Mouse (Mus musculus): Measurements from ENCODE around the gene Cox7b2.
"Not testable (repeated sequence)": the region's sequence is repeated elsewhere in the genome, so short reads cannot be mapped to it uniquely, and the experiment has no call there.

Cox7b2 gene

GRCm38 (mm10) chr5:71548079-71548478 lies at the start of gene Cox7b2:
Gene Cox7b2, minus strand, starts transcription at chr5:71548205.
- DNase-seq (ENCODE audit: low read depth) = no peak

GRCm38 (mm10) chr5:71595321-71595720 lies 47.3 kb upstream of the Cox7b2 start:
- no peak for DNase-seq (ENCODE audit: low read depth)

GRCm38 (mm10) chr5:71593745-71594255 lies 45.8 kb upstream of the Cox7b2 start:
- no peak for DNase-seq (ENCODE audit: low read depth)

GRCm38 (mm10) chr5:71571646-71572237 lies 23.7 kb upstream of the Cox7b2 start:
- DNase-seq (ENCODE audit: low read depth) = no peak

GRCm38 (mm10) chr5:71545554-71545953 lies 2.5 kb downstream of the Cox7b2 start:
- DNase-seq (ENCODE audit: low read depth) = peak; percentile 23

GRCm38 (mm10) chr5:71525486-71525885 lies 22.5 kb downstream of the Cox7b2 start:
- DNase-seq (ENCODE audit: low read depth) = not testable (repeated sequence)

GRCm38 (mm10) chr5:71502058-71502678 lies 45.8 kb downstream of the Cox7b2 start:
- DNase-seq (ENCODE audit: low read depth) = peak; percentile 66

GRCm38 (mm10) chr5:71495621-71496020 lies 52.4 kb downstream of the Cox7b2 start:
- DNase-seq (ENCODE audit: low read depth) = no peak

- DNase-seq (ENCODE audit: low read depth) = no peak
These were observed 91.0 kb downstream of the Cox7b2 start for GRCm38 (mm10) chr5:71456957-71457356.

GRCm38 (mm10) chr5:71440174-71440573 lies 107.8 kb downstream of the Cox7b2 start:
- no peak for DNase-seq (ENCODE audit: low read depth)

Measured in naive thymus-derived CD4-positive, alpha-beta T cell, adult 2 months (primary cell).